Mouse (Mus musculus): Measurements from ENCODE around the gene Pgm1. TPM values are rescaled to one million over a fixed set of nuclear protein-coding genes. Genes with fewer than 3 reads are reported as not detected.

Gene Pgm1
- polyA plus RNA-seq, 1 experiment from 2014 or later, result 47.5 TPM

- no peak for DNase-seq (ENCODE audit: low spot score)
- no peaks in the 10 kb centered on the region for H3K27me3 ChIP-seq (ENCODE audit: control insufficient read depth, insufficient read depth, low read length)
- H3K36me3 ChIP-seq (ENCODE audit: control insufficient read depth, insufficient read depth, low read length), result no peaks in the 10 kb centered on the region
- no peak overlapping the region for H3K4me2 ChIP-seq (replicated peaks; ENCODE audit: low read depth, low read length)
- H3K27ac ChIP-seq (ENCODE audit: low read depth, low read length), result no peak overlapping the region
- 70% methylated on average over 4 of the region's 4 CpGs for WGBS
- no peak overlapping the region for H3K4me3 ChIP-seq (ENCODE audit: low read depth, low read length)
- ATAC-seq (ENCODE audit: low FRiP score), result no peak
- no peak overlapping the region for H3K9ac ChIP-seq (ENCODE audit: low read depth, low read length)
- H3K4me1 ChIP-seq (replicated peaks; ENCODE audit: control insufficient read depth, insufficient read depth, low read length), result no peaks in the 10 kb centered on the region
- H3K9me3 ChIP-seq (ENCODE audit: control insufficient read depth, low read length), result no peaks in the 10 kb centered on the region
Observed at GRCm38 (mm10) chr4:99970097-99970496, 40.9 kb downstream of the Pgm1 start.

DNA sequence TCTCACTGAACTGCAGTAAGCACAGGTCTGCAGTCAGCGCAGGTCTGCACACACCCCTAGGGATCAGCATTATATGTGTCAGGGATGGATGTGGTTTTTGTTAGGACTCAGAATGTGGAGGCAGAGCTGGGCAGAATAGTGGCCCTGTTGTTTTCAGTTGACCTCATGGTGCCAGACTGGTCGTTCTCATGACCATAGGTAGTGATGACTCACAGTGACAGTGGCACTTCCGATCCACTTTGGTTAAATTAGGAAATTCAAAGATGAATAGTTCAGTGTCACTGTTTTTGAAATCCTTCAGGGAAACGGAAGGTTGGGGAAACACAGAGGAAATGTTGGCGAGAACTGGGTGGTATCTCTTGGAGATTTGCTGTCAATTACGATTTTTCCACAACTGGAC lies 43.7 kb downstream of the Pgm1 start:
- Histone ChIP-seq H3K4me2 (replicated peaks; ENCODE audit: low read depth, low read length) (no peak overlapping the region), H3K4me3 (ENCODE audit: low read depth, low read length) (no peak overlapping the region), H3K9me3 (ENCODE audit: control insufficient read depth, low read length) (no peaks in the 10 kb centered on the region), H3K4me1 (replicated peaks; ENCODE audit: control insufficient read depth, insufficient read depth, low read length) (no peaks in the 10 kb centered on the region), H3K9ac (ENCODE audit: low read depth, low read length) (no peak overlapping the region), H3K36me3 (ENCODE audit: control insufficient read depth, insufficient read depth, low read length) (no peaks in the 10 kb centered on the region), H3K27me3 (ENCODE audit: control insufficient read depth, insufficient read depth, low read length) (no peaks in the 10 kb centered on the region), H3K27ac (ENCODE audit: low read depth, low read length) (no peak overlapping the region)
- ATAC-seq (ENCODE audit: low FRiP score) (no peak), DNase-seq (ENCODE audit: low spot score) (no peak)
- 87% methylated on average over 6 of the region's 6 CpGs for WGBS

- 97% methylated on average over 1 of the region's 1 CpGs for WGBS
- no peak overlapping the region for H3K4me2 ChIP-seq (replicated peaks; ENCODE audit: low read depth, low read length)
- ATAC-seq (ENCODE audit: low FRiP score), result no peak
- no peaks in the 10 kb centered on the region for H3K36me3 ChIP-seq (ENCODE audit: control insufficient read depth, insufficient read depth, low read length)
- no peak overlapping the region for H3K9ac ChIP-seq (ENCODE audit: low read depth, low read length)
- H3K27ac ChIP-seq (ENCODE audit: low read depth, low read length), result no peak overlapping the region
- no peaks in the 10 kb centered on the region for H3K27me3 ChIP-seq (ENCODE audit: control insufficient read depth, insufficient read depth, low read length)
- H3K9me3 ChIP-seq (ENCODE audit: control insufficient read depth, low read length), result no peaks in the 10 kb centered on the region
- H3K4me3 ChIP-seq (ENCODE audit: low read depth, low read length), result no peak overlapping the region
- H3K4me1 ChIP-seq (replicated peaks; ENCODE audit: control insufficient read depth, insufficient read depth, low read length), result no peaks in the 10 kb centered on the region
- DNase-seq (ENCODE audit: low spot score), result no peak
Observed at GRCm38 (mm10) chr4:99973931-99974330, 44.7 kb downstream of the Pgm1 start.

DNA sequence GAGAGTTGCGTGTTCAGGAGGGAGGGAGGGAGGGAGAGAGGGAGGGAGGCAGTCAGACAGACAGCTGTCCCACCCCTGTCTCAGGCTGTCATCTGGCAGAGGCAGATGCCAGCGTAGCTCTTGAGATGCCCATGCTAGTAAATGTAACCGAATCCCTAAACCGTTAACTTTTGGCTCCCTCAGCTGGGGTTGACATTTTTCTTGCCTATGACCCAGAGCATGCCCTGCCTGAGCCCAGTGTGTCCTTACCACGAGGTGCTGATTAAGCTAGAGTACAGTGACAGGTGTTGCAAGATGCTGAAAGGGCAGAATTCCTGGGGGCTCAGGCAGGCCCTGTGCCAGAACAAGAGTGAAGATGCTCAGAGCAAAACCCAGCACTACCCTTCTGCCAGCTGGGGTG lies 45.2 kb downstream of the Pgm1 start:
- H3K9me3 ChIP-seq (ENCODE audit: control insufficient read depth, low read length), result no peaks in the 10 kb centered on the region
- H3K27ac ChIP-seq (ENCODE audit: low read depth, low read length), result no peak overlapping the region
- no peak overlapping the region for H3K4me2 ChIP-seq (replicated peaks; ENCODE audit: low read depth, low read length)
- no peaks in the 10 kb centered on the region for H3K27me3 ChIP-seq (ENCODE audit: control insufficient read depth, insufficient read depth, low read length)
- no peak for DNase-seq (ENCODE audit: low spot score)
- H3K4me3 ChIP-seq (ENCODE audit: low read depth, low read length), result no peak overlapping the region
- 68% methylated on average over 5 of the region's 5 CpGs for WGBS
- no peak overlapping the region for H3K9ac ChIP-seq (ENCODE audit: low read depth, low read length)
- no peak for ATAC-seq (ENCODE audit: low FRiP score)
- no peaks in the 10 kb centered on the region for H3K4me1 ChIP-seq (replicated peaks; ENCODE audit: control insufficient read depth, insufficient read depth, low read length)
- no peaks in the 10 kb centered on the region for H3K36me3 ChIP-seq (ENCODE audit: control insufficient read depth, insufficient read depth, low read length)

GRCm38 (mm10) chr4:99979326-99979725 lies 50.1 kb downstream of the Pgm1 start:
- Histone ChIP-seq H3K4me1 (replicated peaks; ENCODE audit: control insufficient read depth, insufficient read depth, low read length) (no peaks in the 10 kb centered on the region), H3K27me3 (ENCODE audit: control insufficient read depth, insufficient read depth, low read length) (no peaks in the 10 kb centered on the region), H3K9me3 (ENCODE audit: control insufficient read depth, low read length) (no peaks in the 10 kb centered on the region), H3K27ac (ENCODE audit: low read depth, low read length) (no peak overlapping the region), H3K9ac (ENCODE audit: low read depth, low read length) (no peak overlapping the region), H3K4me3 (ENCODE audit: low read depth, low read length) (no peak overlapping the region), H3K4me2 (replicated peaks; ENCODE audit: low read depth, low read length) (no peak overlapping the region), H3K36me3 (ENCODE audit: control insufficient read depth, insufficient read depth, low read length) (no peaks in the 10 kb centered on the region)
- WGBS, result 95% methylated on average over 5 of the region's 5 CpGs
- DNase-seq (ENCODE audit: low spot score), result no peak
- ATAC-seq (ENCODE audit: low FRiP score), result no peak

DNA sequence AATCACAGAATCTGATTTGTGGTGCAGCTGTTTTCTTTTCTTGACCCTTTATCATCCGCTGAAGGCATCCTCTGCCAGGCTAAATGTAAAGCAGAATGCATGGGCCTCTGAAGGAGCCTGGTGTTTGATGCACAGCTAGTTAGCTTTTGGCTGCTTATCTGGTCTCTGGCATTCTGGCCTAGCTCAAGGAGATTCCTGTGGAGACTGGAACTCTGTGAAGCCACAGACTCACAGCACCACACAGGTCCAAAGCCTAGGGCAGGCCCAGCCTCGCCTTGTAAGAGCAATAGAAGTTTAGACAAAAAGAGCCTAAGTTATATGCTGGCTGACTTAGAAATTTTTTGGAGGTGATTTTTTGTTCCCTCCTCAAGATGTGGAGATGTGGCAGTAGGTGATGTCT lies 52.0 kb downstream of the Pgm1 start:
- H3K4me2 ChIP-seq (replicated peaks; ENCODE audit: low read depth, low read length), result no peak overlapping the region
- no peak overlapping the region for H3K9ac ChIP-seq (ENCODE audit: low read depth, low read length)
- no peaks in the 10 kb centered on the region for H3K36me3 ChIP-seq (ENCODE audit: control insufficient read depth, insufficient read depth, low read length)
- H3K27ac ChIP-seq (ENCODE audit: low read depth, low read length), result no peak overlapping the region
- no peaks in the 10 kb centered on the region for H3K9me3 ChIP-seq (ENCODE audit: control insufficient read depth, low read length)
- H3K4me3 ChIP-seq (ENCODE audit: low read depth, low read length), result no peak overlapping the region
- H3K4me1 ChIP-seq (replicated peaks; ENCODE audit: control insufficient read depth, insufficient read depth, low read length), result no peaks in the 10 kb centered on the region
- H3K27me3 ChIP-seq (ENCODE audit: control insufficient read depth, insufficient read depth, low read length), result no peaks in the 10 kb centered on the region
- DNase-seq (ENCODE audit: low spot score) (no peak), ATAC-seq (ENCODE audit: low FRiP score) (no peak)
- WGBS, result 87% methylated on average over 2 of the region's 2 CpGs

DNA sequence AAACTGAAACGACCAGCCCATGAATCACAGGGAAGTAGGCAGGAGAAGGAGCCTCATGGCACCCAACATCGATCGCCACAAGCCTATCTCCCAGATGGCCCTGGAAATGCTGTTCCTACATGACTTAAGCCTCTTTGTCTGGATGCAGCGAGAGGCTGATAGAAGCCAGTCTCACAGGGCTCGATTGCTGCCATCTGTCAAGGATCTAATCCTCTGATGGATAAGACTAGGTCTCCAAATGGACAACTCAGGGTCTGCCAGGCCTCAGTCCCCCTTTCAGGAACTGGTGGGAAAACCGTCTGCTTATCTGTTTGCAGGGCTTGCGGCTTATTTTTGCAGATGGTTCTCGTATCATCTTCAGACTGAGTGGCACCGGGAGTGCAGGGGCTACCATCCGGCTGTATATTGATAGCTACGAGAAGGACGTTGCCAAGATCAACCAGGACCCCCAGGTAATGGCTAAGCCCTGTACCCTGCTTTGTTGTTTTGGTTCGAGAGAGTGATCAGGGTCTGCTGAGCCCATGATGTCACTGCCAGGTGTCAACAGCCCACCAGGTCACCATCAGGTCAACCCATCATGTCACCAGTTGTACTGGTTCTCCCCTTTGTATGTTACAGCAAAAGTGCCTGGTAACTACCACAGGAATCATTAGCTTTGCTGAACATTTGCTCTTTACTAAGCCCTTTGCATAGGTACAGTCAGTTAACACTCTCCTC lies 54.6 kb downstream of the Pgm1 start:
- DNase-seq (ENCODE audit: low spot score) (no peak), ATAC-seq (ENCODE audit: low FRiP score) (no peak)
- Histone ChIP-seq H3K4me3 (ENCODE audit: low read depth, low read length) (no peak overlapping the region), H3K27ac (ENCODE audit: low read depth, low read length) (no peak overlapping the region), H3K9ac (ENCODE audit: low read depth, low read length) (no peak overlapping the region), H3K4me1 (replicated peaks; ENCODE audit: control insufficient read depth, insufficient read depth, low read length) (no peaks in the 10 kb centered on the region), H3K9me3 (ENCODE audit: control insufficient read depth, low read length) (no peaks in the 10 kb centered on the region), H3K36me3 (ENCODE audit: control insufficient read depth, insufficient read depth, low read length) (no peaks in the 10 kb centered on the region), H3K27me3 (ENCODE audit: control insufficient read depth, insufficient read depth, low read length) (no peaks in the 10 kb centered on the region), H3K4me2 (replicated peaks; ENCODE audit: low read depth, low read length) (no peak overlapping the region)
- 75% methylated on average over 13 of the region's 13 CpGs for WGBS

DNA sequence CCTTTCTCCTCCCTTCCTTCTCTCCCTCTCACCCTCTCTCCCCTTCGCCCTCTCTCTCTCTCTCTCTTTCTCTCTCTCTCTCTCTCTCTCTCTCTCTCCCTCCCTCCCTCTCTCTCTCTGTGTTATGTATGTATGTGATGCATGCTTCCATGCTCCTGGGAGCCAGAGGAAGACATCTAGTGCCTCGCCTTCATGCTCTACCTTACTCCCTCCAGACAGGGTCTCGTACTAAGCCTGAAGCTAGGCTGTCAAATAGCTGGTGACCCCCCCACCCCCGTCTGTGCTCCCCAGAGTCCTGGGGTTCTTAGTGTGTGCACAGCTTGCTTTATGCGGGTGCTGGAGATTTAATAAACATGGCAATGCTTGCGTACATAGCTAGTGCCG lies 55.1 kb downstream of the Pgm1 start:
- Histone ChIP-seq H3K36me3 (ENCODE audit: control insufficient read depth, insufficient read depth, low read length) (no peaks in the 10 kb centered on the region), H3K27me3 (ENCODE audit: control insufficient read depth, insufficient read depth, low read length) (no peaks in the 10 kb centered on the region), H3K9me3 (ENCODE audit: control insufficient read depth, low read length) (no peaks in the 10 kb centered on the region), H3K4me1 (replicated peaks; ENCODE audit: control insufficient read depth, insufficient read depth, low read length) (no peaks in the 10 kb centered on the region), H3K4me3 (ENCODE audit: low read depth, low read length) (no peak overlapping the region), H3K27ac (ENCODE audit: low read depth, low read length) (no peak overlapping the region), H3K4me2 (replicated peaks; ENCODE audit: low read depth, low read length) (no peak overlapping the region), H3K9ac (ENCODE audit: low read depth, low read length) (no peak overlapping the region)
- 80% methylated on average over 7 of the region's 7 CpGs for WGBS
- DNase-seq (ENCODE audit: low spot score), result no peak
- no peak for ATAC-seq (ENCODE audit: low FRiP score)

DNA sequence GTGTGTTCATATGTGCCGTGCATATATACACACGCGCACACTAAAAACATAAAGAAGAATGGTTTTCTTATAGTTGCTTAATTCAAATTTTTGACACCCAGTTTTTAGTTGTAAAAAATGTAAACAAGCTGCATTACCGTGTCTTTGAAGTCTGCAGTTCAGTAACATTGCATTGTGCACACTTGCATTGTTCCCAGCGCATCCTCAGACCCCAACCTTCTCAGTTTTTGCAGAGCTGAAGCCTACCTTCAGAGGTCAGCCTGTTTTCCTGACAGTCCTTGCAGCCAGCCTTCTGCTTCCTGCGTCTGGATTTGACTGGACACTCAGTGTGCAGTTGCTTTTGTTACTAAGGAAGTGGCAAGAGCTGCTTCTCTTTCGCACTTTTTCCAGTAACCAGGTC lies 55.9 kb downstream of the Pgm1 start:
- no peaks in the 10 kb centered on the region for H3K9me3 ChIP-seq (ENCODE audit: control insufficient read depth, low read length)

More for the DNA sequence above, 55.9 kb downstream of the Pgm1 start:
- DNase-seq (ENCODE audit: low spot score) (no peak), ATAC-seq (ENCODE audit: low FRiP score) (no peak)
- H3K27ac ChIP-seq (ENCODE audit: low read depth, low read length), result no peak overlapping the region
- H3K4me1 ChIP-seq (replicated peaks; ENCODE audit: control insufficient read depth, insufficient read depth, low read length), result no peaks in the 10 kb centered on the region
- H3K27me3 ChIP-seq (ENCODE audit: control insufficient read depth, insufficient read depth, low read length), result no peaks in the 10 kb centered on the region
- H3K9ac ChIP-seq (ENCODE audit: low read depth, low read length), result no peak overlapping the region
- H3K36me3 ChIP-seq (ENCODE audit: control insufficient read depth, insufficient read depth, low read length), result no peaks in the 10 kb centered on the region
- no peak overlapping the region for H3K4me2 ChIP-seq (replicated peaks; ENCODE audit: low read depth, low read length)
- no peak overlapping the region for H3K4me3 ChIP-seq (ENCODE audit: low read depth, low read length)
- 88% methylated on average over 7 of the region's 7 CpGs for WGBS

All from hindbrain, embryonic 11.5 days (tissue).